Mouse (Mus musculus): ENCODE measurements at regions not wholly inside any gene's neighbourhood (a gene's known extent, or its start where the extent isn't known, plus 50 kb on each side); places are given as distances from the start of the nearest gene placed in this dataset.

GRCm38 (mm10) chr12:16008763-16009515 lies 192.2 kb upstream of the Trib2 start:
- no peak overlapping the region for H3K4me3 ChIP-seq
- intact Hi-C loops (cut with DNase I), result loop anchor here (5.0 to 10.0 kb wide), 2 partner anchors 192 to 516 kb away; partner anchors contain the start of gene Trib2
- H3K27ac ChIP-seq, result peak overlapping the region; percentile 85
- DNase-seq, result peak; percentile 32
- TF ChIP-seq CTCF (IDR thresholded peaks at IDR 0.05), result no peak

- Histone ChIP-seq H3K4me3 (no peak overlapping the region), H3K27ac (peak overlapping the region; percentile 85)
- no peak for TF ChIP-seq CTCF (IDR thresholded peaks at IDR 0.05)
- intact Hi-C loops (cut with DNase I), result loop anchor here (5.0 to 10.0 kb wide), 2 partner anchors 191 to 517 kb away; partner anchors contain the start of gene Trib2
- DNase-seq, result no peak
Measured at GRCm38 (mm10) chr12:16008261-16008660, 191.5 kb upstream of the Trib2 start.

GRCm38 (mm10) chr12:16006688-16007087 lies 190.0 kb upstream of the Trib2 start:
- DNase-seq, result peak; percentile 19
- Histone ChIP-seq H3K27ac (peak overlapping the region; percentile 85), H3K4me3 (no peak overlapping the region)
- TF ChIP-seq CTCF (IDR thresholded peaks at IDR 0.05), result no peak
- intact Hi-C loops (cut with DNase I), result loop anchor here (5.0 to 10.0 kb wide), 2 partner anchors 189 to 518 kb away; partner anchors contain the start of gene Trib2

- intact Hi-C loops (cut with DNase I), result loop anchor here (5.0 to 10.0 kb wide), 2 partner anchors 189 to 519 kb away; partner anchors contain the start of gene Trib2
Measured at GRCm38 (mm10) chr12:16006286-16006685, 189.6 kb upstream of the Trib2 start.

GRCm38 (mm10) chr12:16001811-16002210 lies 185.1 kb upstream of the Trib2 start:
- no peak for TF ChIP-seq CTCF (IDR thresholded peaks at IDR 0.05)
- Histone ChIP-seq H3K4me3 (no peak overlapping the region), H3K27ac (peak overlapping the region; percentile 72)
- no peak for DNase-seq
- intact Hi-C loops (cut with DNase I), result loop anchor here (10.0 kb wide), 1 partner anchor 523 kb away; no protein-coding TSS in a partner anchor

More at GRCm38 (mm10) chr12:16006286-16006685, 189.6 kb upstream of the Trib2 start:
- Histone ChIP-seq H3K4me3 (no peak overlapping the region), H3K27ac (peak overlapping the region; percentile 85)
- TF ChIP-seq CTCF (IDR thresholded peaks at IDR 0.05), result no peak
- no peak for DNase-seq

GRCm38 (mm10) chr12:16001225-16001624 lies 184.5 kb upstream of the Trib2 start:
- TF ChIP-seq CTCF (IDR thresholded peaks at IDR 0.05), result 0 out of 2 replicates have a peak, but pooled peaks have one; percentile 7
- peak; percentile 47 for DNase-seq
- H3K4me3 ChIP-seq, result no peak overlapping the region
- intact Hi-C loops (cut with DNase I), result loop anchor here (10.0 kb wide), 1 partner anchor 524 kb away; no protein-coding TSS in a partner anchor
- H3K27ac ChIP-seq, result peak overlapping the region; percentile 72

- no peak for TF ChIP-seq CTCF (IDR thresholded peaks at IDR 0.05)
- Histone ChIP-seq H3K4me3 (no peak overlapping the region), H3K27ac (no peak overlapping the region)
- intact Hi-C loops (cut with DNase I), result no loop called here
- DNase-seq, result no peak
Measured at GRCm38 (mm10) chr12:15998331-15998730, 181.6 kb upstream of the Trib2 start.

GRCm38 (mm10) chr12:15993866-15994265 lies 177.1 kb upstream of the Trib2 start:
- DNase-seq, result no peak
- Histone ChIP-seq H3K27ac (peak overlapping the region; percentile 85), H3K4me3 (no peak overlapping the region)
- TF ChIP-seq CTCF (IDR thresholded peaks at IDR 0.05), result peak; percentile 20; the same call in 1 of the 2 replicates
- intact Hi-C loops (cut with DNase I), result no loop called here

GRCm38 (mm10) chr12:15986351-15986750 lies 169.6 kb upstream of the Trib2 start:
- intact Hi-C loops (cut with DNase I), result no loop called here
- Histone ChIP-seq H3K27ac (peak overlapping the region; percentile 91; the same call in 1 of the 2 replicates), H3K4me3 (no peak overlapping the region)
- TF ChIP-seq CTCF (IDR thresholded peaks at IDR 0.05), result no peak
- no peak for DNase-seq

GRCm38 (mm10) chr12:15985649-15986048 lies 168.9 kb upstream of the Trib2 start:
- intact Hi-C loops (cut with DNase I), result no loop called here
- peak overlapping the region; percentile 91 for H3K27ac ChIP-seq

GRCm38 (mm10) chr12:15983591-15984300 lies 167.0 kb upstream of the Trib2 start:
- intact Hi-C loops (cut with DNase I), result loop anchor here (5.0 kb wide), 3 partner anchors 131 to 174 kb away; partner anchors contain the start of gene Trib2
- Histone ChIP-seq H3K4me3 (peak overlapping the region; percentile 11), H3K27ac (peak overlapping the region; percentile 91)
- TF ChIP-seq CTCF (IDR thresholded peaks at IDR 0.05), result no peak
- DNase-seq, result peak; percentile 67

More at GRCm38 (mm10) chr12:15985649-15986048, 168.9 kb upstream of the Trib2 start:
- DNase-seq, result no peak
- no peak overlapping the region for H3K4me3 ChIP-seq
- TF ChIP-seq CTCF (IDR thresholded peaks at IDR 0.05), result no peak

GRCm38 (mm10) chr12:15981741-15982140 lies 165.0 kb upstream of the Trib2 start:
- DNase-seq, result no peak
- intact Hi-C loops (cut with DNase I), result loop anchor here (5.0 kb wide), 3 partner anchors 129 to 176 kb away; partner anchors contain the start of gene Trib2
- TF ChIP-seq CTCF (IDR thresholded peaks at IDR 0.05), result no peak
- Histone ChIP-seq H3K27ac (peak overlapping the region; percentile 91), H3K4me3 (no peak overlapping the region)

Measured in gastrocnemius, adult 2 months (tissue).